Mouse (Mus musculus): ENCODE measurements around the gene Cntnap5a. TPM values are rescaled to one million over a fixed set of nuclear protein-coding genes. Genes with fewer than 3 reads are reported as not detected.

The Cntnap5a gene
- polyA plus RNA-seq, 1 experiment from 2014 or later: not detected

DNA sequence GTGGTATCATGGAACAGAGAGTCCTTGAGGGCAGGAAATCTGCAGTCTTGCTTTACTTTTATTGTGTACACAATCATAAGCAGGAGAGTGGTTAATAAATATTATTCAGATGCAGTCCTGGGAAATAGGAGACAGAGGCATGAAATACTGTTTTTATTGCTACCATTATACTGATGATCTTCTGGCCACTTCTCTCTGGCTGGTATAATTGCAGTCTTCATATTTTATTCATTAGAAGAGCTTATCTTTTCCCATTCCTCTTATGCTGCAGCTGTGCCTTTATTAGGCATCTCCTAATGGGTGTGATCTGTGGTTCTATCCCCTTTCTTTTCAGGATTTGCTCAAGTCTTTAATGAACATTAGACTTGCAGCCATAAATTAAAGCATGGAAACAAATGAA lies 707.8 kb downstream of the Cntnap5a start:
- no peaks in the 10 kb centered on the region for H3K27me3 ChIP-seq
- H3K4me2 ChIP-seq: no peak overlapping the region
- H3K36me3 ChIP-seq: no peaks in the 10 kb centered on the region
- no peak overlapping the region for H3K4me3 ChIP-seq
- H3K27ac ChIP-seq: no peak overlapping the region
- no peak overlapping the region for H3K9ac ChIP-seq
- no peaks in the 10 kb centered on the region for H3K4me1 ChIP-seq
- H3K9me3 ChIP-seq: no peaks in the 10 kb centered on the region
- ATAC-seq (ENCODE audit: insufficient number of reproducible peaks, low FRiP score, low TSS enrichment, low read depth): no peak

DNA sequence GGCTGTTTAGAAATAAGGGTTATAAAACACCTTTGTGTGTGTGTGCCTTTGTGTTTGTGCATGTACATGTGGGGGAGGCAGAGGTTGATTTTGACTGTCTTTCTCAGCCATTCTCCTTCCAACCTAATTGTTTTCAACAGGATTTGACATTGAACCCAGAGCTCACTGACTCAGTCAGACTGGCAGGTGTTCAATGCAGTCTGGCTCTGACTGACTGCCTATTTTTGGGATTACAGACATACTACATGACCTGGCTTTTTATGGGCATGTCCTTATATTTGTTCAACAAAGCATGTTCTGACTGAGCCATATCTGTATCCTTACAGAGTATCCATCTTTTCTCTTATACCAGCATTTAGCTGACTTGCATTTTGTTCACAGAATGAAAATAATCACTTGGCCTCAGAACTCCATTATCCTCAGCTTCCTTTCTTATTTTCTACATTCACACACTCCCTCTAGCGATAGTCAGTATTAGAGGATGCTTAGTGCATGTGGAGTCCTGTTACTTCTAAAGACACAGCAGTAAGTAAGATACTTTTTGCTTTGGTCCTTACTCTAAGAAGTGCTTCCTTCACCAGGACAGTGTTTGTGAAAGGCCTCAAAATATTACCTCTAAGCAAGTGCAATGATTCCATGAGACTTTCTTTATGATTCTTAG lies 717.6 kb downstream of the Cntnap5a start:
- Histone ChIP-seq H3K27ac (no peak overlapping the region), H3K4me2 (no peak overlapping the region), H3K36me3 (no peaks in the 10 kb centered on the region), H3K4me3 (no peak overlapping the region), H3K9ac (no peak overlapping the region), H3K9me3 (no peaks in the 10 kb centered on the region), H3K27me3 (no peaks in the 10 kb centered on the region), H3K4me1 (no peaks in the 10 kb centered on the region)
- ATAC-seq (ENCODE audit: insufficient number of reproducible peaks, low FRiP score, low TSS enrichment, low read depth): no peak
- WGBS: 64% methylated on average over 1 of the region's 1 CpGs

DNA sequence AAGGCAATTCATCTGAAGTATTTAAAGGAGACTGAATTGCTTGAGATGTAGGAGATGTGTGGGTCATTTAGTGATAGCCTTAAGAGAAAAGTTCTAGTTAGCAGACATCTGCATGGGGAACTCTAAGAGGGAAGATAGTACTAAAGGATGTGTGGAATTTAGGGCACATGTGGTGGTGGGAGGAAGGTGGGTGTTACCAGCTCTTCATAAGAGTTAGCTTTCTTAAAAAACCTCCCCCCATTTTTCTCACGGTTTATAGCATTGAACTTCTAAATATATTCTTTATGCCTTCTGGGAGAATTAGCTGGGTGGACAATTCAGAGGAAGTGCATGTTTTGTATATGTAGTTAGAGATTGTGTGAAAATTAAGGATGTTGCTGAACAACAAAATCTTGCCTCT lies 725.3 kb downstream of the Cntnap5a start:
- no peak overlapping the region for H3K4me3 ChIP-seq
- H3K9me3 ChIP-seq: no peaks in the 10 kb centered on the region
- no peak overlapping the region for H3K27ac ChIP-seq
- no peaks in the 10 kb centered on the region for H3K36me3 ChIP-seq
- ATAC-seq (ENCODE audit: insufficient number of reproducible peaks, low FRiP score, low TSS enrichment, low read depth): no peak
- no peaks in the 10 kb centered on the region for H3K27me3 ChIP-seq
- H3K9ac ChIP-seq: no peak overlapping the region
- 81% methylated on average over 1 of the region's 1 CpGs for WGBS
- H3K4me2 ChIP-seq: no peak overlapping the region
- no peaks in the 10 kb centered on the region for H3K4me1 ChIP-seq

DNA sequence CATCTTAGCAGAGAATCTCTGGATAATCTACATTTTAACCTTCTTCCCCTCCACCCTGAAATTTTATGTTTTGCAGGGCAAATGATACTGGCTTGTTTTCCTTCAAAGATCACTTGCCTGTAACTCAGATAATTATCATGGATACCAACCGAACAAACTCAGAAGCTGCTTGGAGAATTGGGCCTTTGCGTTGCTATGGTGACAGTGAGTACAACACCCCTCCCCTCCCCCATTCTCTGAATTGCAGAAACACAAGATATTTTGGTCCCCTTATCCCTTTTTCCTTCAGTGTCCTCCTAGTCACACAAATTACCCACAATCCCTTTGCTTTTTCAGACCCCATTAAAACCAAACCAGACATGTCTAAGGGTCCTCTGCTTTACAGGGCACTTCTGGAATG lies 743.8 kb downstream of the Cntnap5a start:
- Histone ChIP-seq H3K9me3 (no peaks in the 10 kb centered on the region), H3K4me1 (no peaks in the 10 kb centered on the region), H3K4me3 (no peak overlapping the region), H3K9ac (no peak overlapping the region), H3K36me3 (no peaks in the 10 kb centered on the region), H3K27me3 (no peaks in the 10 kb centered on the region), H3K27ac (no peak overlapping the region), H3K4me2 (no peak overlapping the region)
- ATAC-seq (ENCODE audit: insufficient number of reproducible peaks, low FRiP score, low TSS enrichment, low read depth): no peak
- 67% methylated on average over 2 of the region's 2 CpGs for WGBS

DNA sequence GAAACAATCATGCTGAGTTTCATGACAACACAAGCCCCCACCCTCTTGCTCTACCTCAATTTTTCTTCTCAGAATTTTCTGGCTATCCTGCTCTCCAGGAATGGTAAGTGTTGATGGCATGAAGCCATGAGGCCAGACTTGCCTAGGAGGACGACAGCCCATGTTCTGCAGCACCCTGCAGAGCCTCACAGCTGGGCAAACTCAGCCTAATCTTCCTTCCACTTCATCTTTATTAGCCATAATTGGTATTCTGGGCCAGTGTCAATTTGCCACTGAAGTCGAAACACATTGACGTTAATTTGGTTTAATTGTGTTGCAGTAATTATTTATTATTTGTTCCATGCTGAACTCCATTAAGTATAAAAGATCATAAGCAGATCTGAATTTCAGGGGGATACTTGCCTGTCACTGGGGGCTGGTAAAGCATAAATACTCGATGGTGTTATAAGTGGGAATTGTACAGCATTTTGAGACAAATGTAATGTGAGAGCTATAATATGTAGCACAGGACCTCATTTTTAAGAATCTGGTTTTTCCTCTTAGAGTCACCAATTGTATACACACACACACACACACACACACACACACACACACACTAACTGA lies 770.7 kb downstream of the Cntnap5a start:
- WGBS: 48% methylated on average over 4 of the region's 4 CpGs
- Histone ChIP-seq H3K27ac (no peak overlapping the region), H3K9ac (no peak overlapping the region), H3K27me3 (no peaks in the 10 kb centered on the region), H3K9me3 (no peaks in the 10 kb centered on the region), H3K36me3 (no peaks in the 10 kb centered on the region), H3K4me1 (no peaks in the 10 kb centered on the region), H3K4me3 (no peak overlapping the region), H3K4me2 (no peak overlapping the region)
- no peak for ATAC-seq (ENCODE audit: insufficient number of reproducible peaks, low FRiP score, low TSS enrichment, low read depth)

DNA sequence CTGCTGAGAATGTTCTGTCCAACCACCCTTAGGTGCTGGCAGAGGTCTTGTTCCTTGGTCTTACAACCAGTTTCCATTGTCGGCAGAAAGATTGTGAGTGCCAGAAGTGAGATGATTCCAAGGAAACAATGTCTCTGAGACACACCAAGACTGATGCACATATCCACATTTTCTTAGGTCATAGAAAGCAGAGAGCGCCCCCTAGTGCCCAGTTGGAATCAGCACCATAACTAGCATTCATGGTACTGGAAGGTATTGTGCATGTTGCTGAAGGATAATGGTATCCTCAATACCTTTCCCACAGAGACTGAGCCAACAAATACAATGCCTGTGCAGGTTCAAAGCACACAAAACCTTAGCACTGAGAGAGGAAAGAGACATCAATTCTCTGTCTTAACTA lies 793.1 kb downstream of the Cntnap5a start:
- WGBS: 22% methylated on average over 2 of the region's 2 CpGs
- Histone ChIP-seq H3K27me3 (no peaks in the 10 kb centered on the region), H3K36me3 (no peaks in the 10 kb centered on the region), H3K9ac (no peak overlapping the region), H3K9me3 (no peaks in the 10 kb centered on the region), H3K27ac (no peak overlapping the region), H3K4me1 (no peaks in the 10 kb centered on the region), H3K4me2 (no peak overlapping the region), H3K4me3 (no peak overlapping the region)
- no peak for ATAC-seq (ENCODE audit: insufficient number of reproducible peaks, low FRiP score, low TSS enrichment, low read depth)

DNA sequence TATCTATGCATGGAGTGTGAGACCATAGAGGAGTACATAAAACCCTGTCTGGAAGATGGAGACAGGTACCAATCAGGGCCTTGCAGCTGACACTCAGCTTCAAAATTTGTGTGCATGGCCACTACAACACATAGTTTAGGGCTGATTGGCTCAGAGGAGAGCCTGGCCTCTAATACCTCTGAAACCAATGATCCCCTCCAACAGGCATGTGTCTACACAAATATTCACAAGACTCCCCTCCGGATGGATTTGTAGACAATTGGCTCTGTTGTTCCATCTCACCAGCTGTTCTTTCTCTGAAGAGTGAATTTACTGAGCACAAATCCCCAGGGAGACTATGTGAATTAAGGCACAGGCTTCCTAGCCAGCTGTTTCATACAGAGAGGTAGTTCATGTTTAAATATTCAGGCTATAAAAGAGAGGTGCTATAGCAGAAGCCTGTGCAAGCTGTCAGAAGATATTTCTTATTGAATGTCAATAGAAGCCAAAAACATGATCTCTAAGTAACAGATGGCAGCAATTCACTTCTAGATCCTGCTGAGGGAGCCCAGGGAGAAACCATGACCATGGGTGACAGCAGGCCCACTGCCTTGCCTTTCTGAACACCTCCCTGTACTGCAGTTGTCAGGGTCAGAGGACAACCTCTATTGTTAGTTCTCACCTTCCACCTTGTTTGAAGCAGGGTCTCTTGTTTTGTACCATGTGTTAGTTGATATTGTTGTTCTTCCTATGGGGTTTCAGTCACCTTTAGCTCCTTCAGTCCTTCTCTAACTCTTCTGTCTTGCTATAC lies 804.4 kb downstream of the Cntnap5a start:
- Histone ChIP-seq H3K4me2 (no peak overlapping the region), H3K4me1 (no peaks in the 10 kb centered on the region), H3K9ac (no peak overlapping the region), H3K27me3 (no peaks in the 10 kb centered on the region), H3K36me3 (no peaks in the 10 kb centered on the region), H3K27ac (no peak overlapping the region), H3K9me3 (no peaks in the 10 kb centered on the region), H3K4me3 (no peak overlapping the region)
- 40% methylated on average over 1 of the region's 1 CpGs for WGBS
- ATAC-seq (ENCODE audit: insufficient number of reproducible peaks, low FRiP score, low TSS enrichment, low read depth): no peak

DNA sequence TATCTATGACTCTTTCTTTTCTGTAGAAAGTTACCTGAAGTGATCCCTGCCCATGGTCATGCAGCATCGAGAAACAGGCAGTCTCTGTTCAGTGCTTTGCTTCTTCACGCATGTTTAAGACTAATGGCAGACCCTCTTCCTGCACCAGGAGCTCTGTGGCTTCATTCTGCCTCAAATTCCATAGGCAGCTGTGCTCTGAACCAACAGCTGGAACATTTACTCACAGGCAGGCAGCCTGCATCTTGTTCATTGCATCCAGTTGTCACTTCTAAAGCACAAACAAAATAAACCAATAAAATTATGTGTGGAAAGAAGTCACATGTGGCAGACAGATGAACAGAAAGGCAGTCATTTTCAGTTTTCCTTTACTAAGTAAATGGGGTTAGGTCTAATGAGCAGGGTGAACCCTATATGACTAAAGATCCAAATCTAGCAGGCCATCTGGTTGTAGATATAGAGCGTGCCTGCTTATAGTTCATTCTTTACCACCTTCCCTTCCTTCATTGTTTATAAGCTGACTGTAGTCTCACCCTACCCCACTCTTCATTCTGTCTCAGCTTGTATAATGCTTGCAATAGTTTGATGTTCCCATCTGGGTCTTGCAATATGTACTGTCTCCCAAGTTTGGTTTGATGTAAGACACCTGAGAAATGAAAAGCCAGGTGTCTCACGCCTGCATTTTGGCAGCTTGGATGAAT lies 893.6 kb downstream of the Cntnap5a start:
- no peaks in the 10 kb centered on the region for H3K36me3 ChIP-seq
- no peaks in the 10 kb centered on the region for H3K4me1 ChIP-seq
- no peak for ATAC-seq (ENCODE audit: insufficient number of reproducible peaks, low FRiP score, low TSS enrichment, low read depth)
- no peak overlapping the region for H3K9ac ChIP-seq
- no peak overlapping the region for H3K4me3 ChIP-seq
- no peak overlapping the region for H3K27ac ChIP-seq
- H3K27me3 ChIP-seq: no peaks in the 10 kb centered on the region
- WGBS: 54% methylated on average over 4 of the region's 4 CpGs
- H3K4me2 ChIP-seq: no peak overlapping the region
- H3K9me3 ChIP-seq: no peaks in the 10 kb centered on the region

DNA sequence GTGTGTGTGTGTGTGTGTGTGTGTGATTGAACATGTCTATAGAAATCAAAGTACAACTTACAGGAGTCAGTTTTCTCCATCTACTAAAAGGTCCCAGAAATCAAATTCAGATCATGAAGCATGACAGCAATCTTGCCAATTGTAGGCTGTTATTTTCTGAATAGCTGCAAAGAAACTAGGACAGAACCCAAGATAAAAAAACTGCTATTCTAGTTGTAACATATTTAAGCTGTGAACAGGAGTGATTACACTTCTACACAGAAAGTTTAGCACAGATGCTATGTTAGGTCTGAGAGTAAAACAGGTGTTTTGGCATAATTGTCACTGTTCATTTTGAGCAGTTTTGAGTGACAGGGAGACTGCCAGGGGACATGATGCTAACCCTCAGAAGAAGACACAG lies 931.7 kb downstream of the Cntnap5a start:
- ATAC-seq (ENCODE audit: insufficient number of reproducible peaks, low FRiP score, low TSS enrichment, low read depth): no peak
- H3K4me2 ChIP-seq: no peak overlapping the region

More for the DNA sequence above, 931.7 kb downstream of the Cntnap5a start:
- no peaks in the 10 kb centered on the region for H3K9me3 ChIP-seq
- H3K4me3 ChIP-seq: no peak overlapping the region
- H3K9ac ChIP-seq: no peak overlapping the region
- H3K27ac ChIP-seq: no peak overlapping the region
- no peaks in the 10 kb centered on the region for H3K27me3 ChIP-seq
- no peaks in the 10 kb centered on the region for H3K36me3 ChIP-seq
- H3K4me1 ChIP-seq: no peaks in the 10 kb centered on the region

Small RNAs within 50 kb of the gene (microRNA-seq; reads per million reads assigned to microRNA genes)
- gene Gm23393: not detected
